Mouse (Mus musculus): ENCODE data around the gene Art4.
A peak's percentile ranks its signal among the peaks of the same experiment; 100 is the strongest.

DNA sequence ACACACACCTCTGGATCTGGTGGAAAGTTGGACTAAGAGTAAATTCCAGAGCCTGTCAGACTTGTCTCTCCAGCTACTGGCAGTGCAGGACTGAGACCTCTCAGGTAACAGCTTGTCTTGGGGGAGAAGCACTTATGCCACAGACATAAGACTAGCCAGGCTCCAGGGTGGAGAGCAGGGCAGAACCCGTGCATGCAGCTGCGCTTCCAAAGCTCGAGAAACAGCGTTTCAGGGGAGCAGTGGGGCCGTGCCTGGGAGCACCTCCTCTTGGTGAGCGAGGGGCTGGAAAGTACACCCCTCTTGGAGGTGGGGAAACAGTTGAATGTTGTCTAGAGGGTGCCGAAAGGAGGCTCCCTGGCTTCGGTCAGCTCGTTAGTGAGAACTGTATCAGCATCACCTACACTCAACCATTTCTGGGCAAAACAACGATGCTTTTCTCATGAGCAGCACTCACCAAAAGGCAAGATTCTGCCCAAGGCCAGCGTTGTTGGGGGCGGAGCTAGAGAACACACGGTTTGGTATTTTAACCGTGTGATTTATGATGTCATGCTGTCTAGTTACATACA lies 1.4 kb downstream of the Art4 start:
- TF ChIP-seq POLR2A (IDR thresholded peaks at IDR 0.05; ENCODE audit: insufficient read depth, low read depth, low read length) = peak; percentile 51
- no peak for TF ChIP-seq CTCF (IDR thresholded peaks at IDR 0.05)

Data from heart, adult 2 months (tissue).